Mouse (Mus musculus): ENCODE results near the gene Lhfp. TPM values are rescaled to one million over a fixed set of nuclear protein-coding genes. Genes with fewer than 3 reads are reported as not detected.

Gene Lhfp
- polyA plus RNA-seq, 1 experiment = 33.0 TPM

DNA sequence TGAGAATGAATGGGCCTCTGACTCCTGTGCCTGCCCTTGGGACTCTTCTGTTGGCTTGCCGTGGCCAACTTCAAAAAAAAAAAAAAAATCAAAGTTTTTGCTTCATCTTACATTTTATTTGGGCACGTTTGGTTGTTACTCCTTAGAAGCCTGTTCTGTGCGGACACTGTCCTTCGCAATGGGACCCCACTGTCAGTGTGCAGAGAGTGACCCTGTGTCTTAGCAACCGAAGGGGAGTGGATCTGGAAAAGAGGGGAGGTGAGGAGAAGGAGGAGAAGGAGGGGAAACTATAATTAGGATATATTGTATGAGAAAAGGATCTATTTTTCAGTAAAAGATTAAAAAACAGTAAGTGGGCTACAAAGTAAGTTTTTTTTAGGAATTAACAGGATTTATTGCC, 242.7 kb downstream of the Lhfp start:
- no peak for TF ChIP-seq CTCF (IDR thresholded peaks at IDR 0.05; ENCODE audit: control insufficient read depth, insufficient read depth, insufficient read length)
- TF ChIP-seq MYOG (IDR thresholded peaks at IDR 0.05; ENCODE audit: control insufficient read depth, extremely low read depth, insufficient read length) = no peak
- no peak for TF ChIP-seq FOSL1 (IDR thresholded peaks at IDR 0.05; ENCODE audit: insufficient read depth, low read length, poor library complexity, severe bottlenecking)
- TF ChIP-seq MYOD1 (IDR thresholded peaks at IDR 0.05; ENCODE audit: control insufficient read depth, insufficient read length, low read depth) = no peak
- TF ChIP-seq CEBPB (IDR thresholded peaks at IDR 0.05; ENCODE audit: low read depth) = no peak
- no peak for TF ChIP-seq MAX (IDR thresholded peaks at IDR 0.05)
- no peak for TF ChIP-seq USF1 (IDR thresholded peaks at IDR 0.05; ENCODE audit: low read depth)
- no peaks in the 10 kb centered on the region for H3K36me3 ChIP-seq (ENCODE audit: control insufficient read depth, insufficient read depth)
- H3K4me3 ChIP-seq (ENCODE audit: insufficient read depth, poor library complexity, severe bottlenecking) = no peak overlapping the region
- H3K27me3 ChIP-seq (ENCODE audit: control insufficient read depth, insufficient read depth, insufficient read length) = no peaks in the 10 kb centered on the region
- no peaks in the 10 kb centered on the region for H3K79me2 ChIP-seq (ENCODE audit: control insufficient read depth, insufficient read depth)
- H3ac ChIP-seq (ENCODE audit: control insufficient read depth, insufficient read length, low read depth) = no peak overlapping the region
- H3K79me3 ChIP-seq (ENCODE audit: low read depth) = no peaks in the 10 kb centered on the region

- no peak for TF ChIP-seq MAX (IDR thresholded peaks at IDR 0.05)
- peak; percentile 74 for TF ChIP-seq MYOD1 (IDR thresholded peaks at IDR 0.05; ENCODE audit: control insufficient read depth, insufficient read length, low read depth)
- no peak for TF ChIP-seq CEBPB (IDR thresholded peaks at IDR 0.05; ENCODE audit: low read depth)
- TF ChIP-seq FOSL1 (IDR thresholded peaks at IDR 0.05; ENCODE audit: insufficient read depth, low read length, poor library complexity, severe bottlenecking) = no peak
- no peak for TF ChIP-seq USF1 (IDR thresholded peaks at IDR 0.05; ENCODE audit: low read depth)
- Histone ChIP-seq H3K36me3 (ENCODE audit: control insufficient read depth, insufficient read depth) (no peaks in the 10 kb centered on the region), H3K79me2 (ENCODE audit: control insufficient read depth, insufficient read depth) (no peaks in the 10 kb centered on the region), H3K4me3 (ENCODE audit: insufficient read depth, poor library complexity, severe bottlenecking) (no peak overlapping the region), H3K79me3 (ENCODE audit: low read depth) (no peaks in the 10 kb centered on the region), H3K27me3 (ENCODE audit: control insufficient read depth, insufficient read depth, insufficient read length) (no peaks in the 10 kb centered on the region), H3ac (ENCODE audit: control insufficient read depth, insufficient read length, low read depth) (no peak overlapping the region)
Measured at GRCm38 (mm10) chr3:53284471-53285177, 243.3 kb downstream of the Lhfp start.

- Histone ChIP-seq H3K79me3 (ENCODE audit: low read depth) (no peaks in the 10 kb centered on the region), H3ac (ENCODE audit: control insufficient read depth, insufficient read length, low read depth) (no peak overlapping the region), H3K4me3 (ENCODE audit: insufficient read depth, poor library complexity, severe bottlenecking) (no peak overlapping the region), H3K36me3 (ENCODE audit: control insufficient read depth, insufficient read depth) (no peaks in the 10 kb centered on the region), H3K79me2 (ENCODE audit: control insufficient read depth, insufficient read depth) (no peaks in the 10 kb centered on the region), H3K27me3 (ENCODE audit: control insufficient read depth, insufficient read depth, insufficient read length) (no peaks in the 10 kb centered on the region)
- TF ChIP-seq MAX (IDR thresholded peaks at IDR 0.05) (no peak), MYOD1 (IDR thresholded peaks at IDR 0.05; ENCODE audit: control insufficient read depth, insufficient read length, low read depth) (no peak), CTCF (IDR thresholded peaks at IDR 0.05; ENCODE audit: control insufficient read depth, insufficient read depth, insufficient read length) (no peak), MYOG (IDR thresholded peaks at IDR 0.05; ENCODE audit: control insufficient read depth, extremely low read depth, insufficient read length) (no peak), CEBPB (IDR thresholded peaks at IDR 0.05; ENCODE audit: low read depth) (no peak), FOSL1 (IDR thresholded peaks at IDR 0.05; ENCODE audit: insufficient read depth, low read length, poor library complexity, severe bottlenecking) (no peak), USF1 (IDR thresholded peaks at IDR 0.05; ENCODE audit: low read depth) (no peak)
Measured at GRCm38 (mm10) chr3:53288662-53289061, 247.3 kb downstream of the Lhfp start.

DNA sequence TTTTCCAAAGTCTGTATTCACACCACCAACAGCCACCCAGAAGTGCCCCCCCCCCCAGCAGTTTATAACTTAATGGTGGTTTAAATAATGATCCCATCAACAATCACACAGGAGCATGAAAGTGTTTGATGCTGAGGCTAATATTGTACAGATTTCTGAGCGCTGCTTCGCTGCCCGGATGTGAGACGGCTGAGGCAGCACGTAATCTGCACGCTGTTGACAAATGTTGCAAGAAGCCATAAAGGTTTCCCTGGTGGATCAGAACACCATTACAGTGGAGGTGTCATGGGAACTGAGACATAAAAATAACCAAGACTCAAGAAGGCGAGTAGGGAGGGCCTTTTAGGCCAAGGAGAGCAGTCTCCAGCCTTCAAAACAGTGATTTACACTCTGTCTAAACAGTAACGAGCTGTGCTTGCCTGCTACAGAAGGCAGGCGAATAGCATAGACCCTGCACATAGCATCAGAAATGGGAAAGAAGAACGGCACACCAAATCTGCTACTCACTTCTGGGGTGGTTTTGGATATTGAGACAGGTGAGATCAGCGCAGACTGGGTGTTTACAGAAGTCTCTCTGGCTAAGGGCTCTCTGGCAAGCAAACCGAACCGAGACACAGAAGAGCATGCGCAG, 248.4 kb downstream of the Lhfp start:
- no peaks in the 10 kb centered on the region for H3K79me2 ChIP-seq (ENCODE audit: control insufficient read depth, insufficient read depth)
- H3K27me3 ChIP-seq (ENCODE audit: control insufficient read depth, insufficient read depth, insufficient read length) = no peaks in the 10 kb centered on the region
- TF ChIP-seq MYOG (IDR thresholded peaks at IDR 0.05; ENCODE audit: control insufficient read depth, extremely low read depth, insufficient read length) (no peak), MAX (IDR thresholded peaks at IDR 0.05) (no peak), USF1 (IDR thresholded peaks at IDR 0.05; ENCODE audit: low read depth) (no peak), CEBPB (IDR thresholded peaks at IDR 0.05; ENCODE audit: low read depth) (no peak), MYOD1 (IDR thresholded peaks at IDR 0.05; ENCODE audit: control insufficient read depth, insufficient read length, low read depth) (no peak), CTCF (IDR thresholded peaks at IDR 0.05; ENCODE audit: control insufficient read depth, insufficient read depth, insufficient read length) (no peak), FOSL1 (IDR thresholded peaks at IDR 0.05; ENCODE audit: insufficient read depth, low read length, poor library complexity, severe bottlenecking) (no peak)
- H3ac ChIP-seq (ENCODE audit: control insufficient read depth, insufficient read length, low read depth) = no peak overlapping the region
- no peaks in the 10 kb centered on the region for H3K79me3 ChIP-seq (ENCODE audit: low read depth)
- H3K36me3 ChIP-seq (ENCODE audit: control insufficient read depth, insufficient read depth) = no peaks in the 10 kb centered on the region
- no peak overlapping the region for H3K4me3 ChIP-seq (ENCODE audit: insufficient read depth, poor library complexity, severe bottlenecking)

- no peak overlapping the region for H3K4me3 ChIP-seq (ENCODE audit: insufficient read depth, poor library complexity, severe bottlenecking)
- no peaks in the 10 kb centered on the region for H3K36me3 ChIP-seq (ENCODE audit: control insufficient read depth, insufficient read depth)
- TF ChIP-seq CEBPB (IDR thresholded peaks at IDR 0.05; ENCODE audit: low read depth) = no peak
- no peak for TF ChIP-seq FOSL1 (IDR thresholded peaks at IDR 0.05; ENCODE audit: insufficient read depth, low read length, poor library complexity, severe bottlenecking)
- TF ChIP-seq CTCF (IDR thresholded peaks at IDR 0.05; ENCODE audit: control insufficient read depth, insufficient read depth, insufficient read length) = no peak
- no peak for TF ChIP-seq USF1 (IDR thresholded peaks at IDR 0.05; ENCODE audit: low read depth)
- TF ChIP-seq MAX (IDR thresholded peaks at IDR 0.05) = no peak
- TF ChIP-seq MYOG (IDR thresholded peaks at IDR 0.05; ENCODE audit: control insufficient read depth, extremely low read depth, insufficient read length) = no peak
- no peak for TF ChIP-seq MYOD1 (IDR thresholded peaks at IDR 0.05; ENCODE audit: control insufficient read depth, insufficient read length, low read depth)
- no peak overlapping the region for H3ac ChIP-seq (ENCODE audit: control insufficient read depth, insufficient read length, low read depth)
- H3K79me3 ChIP-seq (ENCODE audit: low read depth) = no peaks in the 10 kb centered on the region
- no peaks in the 10 kb centered on the region for H3K27me3 ChIP-seq (ENCODE audit: control insufficient read depth, insufficient read depth, insufficient read length)
- H3K79me2 ChIP-seq (ENCODE audit: control insufficient read depth, insufficient read depth) = no peaks in the 10 kb centered on the region
Measured at GRCm38 (mm10) chr3:53291185-53291584, 249.9 kb downstream of the Lhfp start.

Data from C2C12 (cell line).